23 mouse cellular contexts compared by ENCODE assay signal in genomic region chr9:68873838-68874237, GRCm38 (mm10).
DNase-seq lines count a peak whose midpoint lies in the region; ATAC-seq lines count a peak whose summit lies in the region.
"Had no signal": no experiment of that assay in that cellular context is flagged by ENCODE, and none has a peak within 500 bp of the region (broad histone marks: within the 10 kb centered on the region; RNA-seq: fewer than 3 reads in every experiment).

No protein-coding gene starts in this region.

- DNase-seq in embryonic facial prominence, embryonic 10.5 days (ENCODE audit: low spot score) = no peak
- peak; percentile 56 for DNase-seq in kidney, adult 9 months
- DNase-seq in cerebellum, postnatal 14 days = no peak
- DNase-seq: adrenal gland, adult 8-10 months; adrenal gland, postnatal 25 days; cerebellum, adult 11-12 months; cerebellum, adult 9-10 months; cerebellum, postnatal 25 days; forebrain, postnatal 0 days; gastrocnemius, adult 2 months; gastrocnemius, postnatal 14 days; heart, postnatal 14 days; heart, postnatal 4 days had no signal

- H3K27me3 ChIP-seq in embryonic facial prominence, embryonic 12.5 days = no peaks in the 10 kb centered on the region
- H3K27me3 ChIP-seq in embryonic facial prominence, embryonic 10.5 days (replicated peaks; ENCODE audit: low read depth, poor library complexity, severe bottlenecking) = no peaks in the 10 kb centered on the region
- no peaks in the 10 kb centered on the region for H3K27me3 ChIP-seq in kidney, embryonic 15.5 days
- no peaks in the 10 kb centered on the region for H3K27me3 ChIP-seq in embryonic facial prominence, embryonic 13.5 days
- H3K27me3 ChIP-seq: embryonic facial prominence, embryonic 15.5 days; heart, embryonic 13.5 days had no signal

- ATAC-seq in embryonic facial prominence, embryonic 12.5 days (ENCODE audit: insufficient number of reproducible peaks, insufficient read depth, low FRiP score, low TSS enrichment) = no peak
- no peak for ATAC-seq in kidney, embryonic 15.5 days (replicated peaks; ENCODE audit: low FRiP score)
- no peak for ATAC-seq in embryonic facial prominence, embryonic 13.5 days (ENCODE audit: insufficient number of reproducible peaks, insufficient read depth, low FRiP score, low TSS enrichment, low read depth)
- ATAC-seq: activated CD4-positive, CD25-positive, alpha-beta regulatory T cell, adult 4 months; forebrain, embryonic 14.5 days; forebrain, postnatal 0 days; hindbrain, postnatal 0 days; inflammation-experienced regulatory T-cells, adult 6 months had no signal

- peaks cover 14% of the 10 kb centered on the region for H3K4me1 ChIP-seq in embryonic facial prominence, embryonic 12.5 days
- H3K4me1 ChIP-seq in embryonic facial prominence, embryonic 10.5 days = peaks cover 31% of the 10 kb centered on the region
- no peaks in the 10 kb centered on the region for H3K4me1 ChIP-seq in kidney, embryonic 15.5 days
- peaks cover 54% of the 10 kb centered on the region for H3K4me1 ChIP-seq in embryonic facial prominence, embryonic 13.5 days

- H3K4me3 ChIP-seq in embryonic facial prominence, embryonic 12.5 days = no peak overlapping the region
- H3K4me3 ChIP-seq in embryonic facial prominence, embryonic 10.5 days = no peak overlapping the region
- no peak overlapping the region for H3K4me3 ChIP-seq in kidney, embryonic 15.5 days (replicated peaks)
- H3K4me3 ChIP-seq in embryonic facial prominence, embryonic 13.5 days = no peak overlapping the region
- H3K4me3 ChIP-seq: embryonic facial prominence, embryonic 15.5 days; gastrocnemius, adult 2 months; heart, embryonic 13.5 days had no signal

- WGBS in embryonic facial prominence, embryonic 12.5 days = 68% methylated on average over 4 of the region's 4 CpGs
- 84% methylated on average over 4 of the region's 4 CpGs for WGBS in embryonic facial prominence, embryonic 10.5 days
- WGBS in kidney, embryonic 15.5 days = 69% methylated on average over 4 of the region's 4 CpGs
- WGBS in embryonic facial prominence, embryonic 13.5 days = 51% methylated on average over 4 of the region's 4 CpGs

- H3K9me3 ChIP-seq in embryonic facial prominence, embryonic 12.5 days = no peaks in the 10 kb centered on the region
- H3K9me3 ChIP-seq in embryonic facial prominence, embryonic 10.5 days = no peaks in the 10 kb centered on the region
- no peaks in the 10 kb centered on the region for H3K9me3 ChIP-seq in kidney, embryonic 15.5 days (replicated peaks)
- H3K9me3 ChIP-seq in embryonic facial prominence, embryonic 13.5 days = no peaks in the 10 kb centered on the region
- H3K9me3 ChIP-seq: embryonic facial prominence, embryonic 15.5 days; heart, embryonic 13.5 days had no signal

- no peak overlapping the region for H3K4me2 ChIP-seq in embryonic facial prominence, embryonic 12.5 days (replicated peaks)
- H3K4me2 ChIP-seq in kidney, embryonic 15.5 days = no peak overlapping the region
- no peak overlapping the region for H3K4me2 ChIP-seq in embryonic facial prominence, embryonic 13.5 days
- H3K4me2 ChIP-seq: embryonic facial prominence, embryonic 15.5 days; heart, embryonic 13.5 days; hindbrain, embryonic 14.5 days had no signal

- H3K27ac ChIP-seq in embryonic facial prominence, embryonic 12.5 days = peak overlapping the region; percentile 58
- H3K27ac ChIP-seq in embryonic facial prominence, embryonic 10.5 days (replicated peaks) = no peak overlapping the region
- no peak overlapping the region for H3K27ac ChIP-seq in kidney, embryonic 15.5 days
- peak overlapping the region; percentile 29; the same call in 1 of the 2 replicates for H3K27ac ChIP-seq in embryonic facial prominence, embryonic 13.5 days
- H3K27ac ChIP-seq: embryonic facial prominence, embryonic 15.5 days; gastrocnemius, adult 2 months; heart, embryonic 13.5 days; hindbrain, embryonic 14.5 days; hindbrain, postnatal 0 days had no signal

- no peak overlapping the region for H3K9ac ChIP-seq in embryonic facial prominence, embryonic 12.5 days
- H3K9ac ChIP-seq in kidney, embryonic 15.5 days = no peak overlapping the region
- no peak overlapping the region for H3K9ac ChIP-seq in embryonic facial prominence, embryonic 13.5 days
- H3K9ac ChIP-seq: embryonic facial prominence, embryonic 15.5 days; forebrain, postnatal 0 days; heart, embryonic 13.5 days; hindbrain, embryonic 14.5 days had no signal

- H3K36me3 ChIP-seq in embryonic facial prominence, embryonic 12.5 days = no peaks in the 10 kb centered on the region
- no peaks in the 10 kb centered on the region for H3K36me3 ChIP-seq in embryonic facial prominence, embryonic 10.5 days (replicated peaks)
- no peaks in the 10 kb centered on the region for H3K36me3 ChIP-seq in kidney, embryonic 15.5 days
- H3K36me3 ChIP-seq in embryonic facial prominence, embryonic 13.5 days = no peaks in the 10 kb centered on the region
- H3K36me3 ChIP-seq: embryonic facial prominence, embryonic 15.5 days; heart, embryonic 13.5 days had no signal

Comparison
In these comparisons a context has a peak if more than half of its experiments do, and no peak if none do; other contexts are left out.
1. H3K27ac ChIP-seq: peak in embryonic facial prominence, embryonic 12.5 days (single experiment) and embryonic facial prominence, embryonic 13.5 days (single experiment); none in embryonic facial prominence, embryonic 10.5 days (single experiment) and kidney, embryonic 15.5 days (single experiment).